Mouse (Mus musculus) midbrain, embryonic 15.5 days (tissue): ENCODE measurements around the gene Pxn. TPM values are rescaled to one million over a fixed set of nuclear protein-coding genes. Genes with fewer than 3 reads are reported as not detected.

ENCODE experiments used
- ATAC-seq: fragments of 200-750 bp; cut with Nextera tagmentation; replicated peaks from 2 replicates; pipeline ENCODE4 v1.8.0; 2017; ENCODE audit warnings: moderate TSS enrichment
- H3K27ac ChIP-seq: fragments of 300-500 bp; sonication (generic); 2 replicates; pipeline ENCODE4 v1.5.1; 2015; ENCODE audit warnings: mild to moderate bottlenecking, inconsistent platforms
- H3K27me3 ChIP-seq: fragments of 300-500 bp; sonication (generic); replicated peaks from 2 replicates; pipeline ENCODE4 v1.6.1; 2015; ENCODE audit warnings: inconsistent platforms
- H3K36me3 ChIP-seq: fragments of 300-500 bp; sonication (generic); replicated peaks from 2 replicates; pipeline ENCODE4 v1.6.1; 2015; ENCODE audit warnings: inconsistent platforms
- H3K4me1 ChIP-seq: fragments of 300-500 bp; sonication (generic); 2 replicates; pipeline ENCODE4 v1.6.1; 2015; ENCODE audit warnings: inconsistent platforms
- H3K4me2 ChIP-seq: fragments of 300-500 bp; sonication (generic); 2 replicates; pipeline ENCODE4 v1.6.1; 2015; ENCODE audit warnings: inconsistent platforms, mild to moderate bottlenecking, moderate library complexity
- H3K4me3 ChIP-seq: fragments of 300-500 bp; sonication (generic); 2 replicates; pipeline ENCODE4 v1.5.1; 2015; ENCODE audit warnings: mild to moderate bottlenecking, inconsistent platforms
- H3K9ac ChIP-seq: fragments of 300-500 bp; sonication (generic); 2 replicates; pipeline ENCODE4 v1.6.1; 2015; ENCODE audit warnings: mild to moderate bottlenecking, inconsistent platforms
- H3K9me3 ChIP-seq: fragments of 300-500 bp; sonication (generic); 2 replicates; pipeline ENCODE4 v1.6.1; 2016; ENCODE audit warnings: inconsistent platforms
- WGBS: fragments of 180-500 bp; shearing (Covaris S2); methylation state at CpG from one replicate; pipeline ENCODE4 v1.1.7; 2015; ENCODE audit warnings: mixed read lengths; 5-methylcytosine and 5-hydroxymethylcytosine counted together
- microRNA-seq: library from miRNA; unstranded; fragments of <30 nt; microRNA quantifications from one replicate; pipeline ENCODE4, GENCODE M21; 2016
- polyA plus RNA-seq: library from polyadenylated mRNA; unstranded; fragments of >200 nt; fragmentation: Nextera tagmentation; extraction: Ambion mirVana; gene quantifications from 2 replicates; pipeline ENCODE4 v1.2.1, GENCODE M21; 2015

Pxn gene
- polyA plus RNA-seq, 1 experiment from 2014 or later = 20.9 TPM

DNA sequence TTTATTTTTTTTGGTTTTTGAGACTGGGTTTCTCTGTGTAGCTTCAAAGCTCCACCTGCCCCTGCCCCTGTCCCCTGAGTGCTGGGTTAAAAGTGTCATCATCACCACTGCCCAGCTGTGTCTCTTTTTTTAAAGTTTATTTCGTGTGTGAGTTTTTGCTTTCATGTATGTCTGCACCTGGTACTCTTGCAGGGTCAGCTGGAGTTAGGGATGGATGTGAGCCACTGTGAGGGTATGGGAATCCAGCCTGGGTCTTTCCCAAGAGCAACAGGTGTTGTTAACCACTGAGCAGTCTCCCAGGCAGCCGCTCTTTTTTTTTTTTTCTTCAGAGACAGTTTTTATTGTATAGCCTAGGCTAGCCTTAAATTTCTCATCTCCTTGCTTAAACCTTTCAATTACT lies 80.3 kb downstream of the Pxn start:
- no peak for ATAC-seq
- Histone ChIP-seq H3K4me2 (no peak overlapping the region), H3K27me3 (no peaks in the 10 kb centered on the region), H3K9ac (no peak overlapping the region), H3K4me3 (no peak overlapping the region), H3K4me1 (no peaks in the 10 kb centered on the region), H3K9me3 (peaks cover 4% of the 10 kb centered on the region), H3K36me3 (peaks cover 79% of the 10 kb centered on the region), H3K27ac (no peak overlapping the region)
- WGBS = 86% methylated on average over 2 of the region's 2 CpGs

GRCm38 (mm10) chr5:115591028-115591427 lies 84.6 kb downstream of the Pxn start:
- no peak overlapping the region for H3K4me3 ChIP-seq
- no peaks in the 10 kb centered on the region for H3K4me1 ChIP-seq
- H3K4me2 ChIP-seq = no peak overlapping the region
- H3K27me3 ChIP-seq = no peaks in the 10 kb centered on the region
- H3K27ac ChIP-seq = no peak overlapping the region
- H3K9me3 ChIP-seq = no peaks in the 10 kb centered on the region
- 86% methylated on average over 11 of the region's 11 CpGs for WGBS
- H3K36me3 ChIP-seq = peaks cover 72% of the 10 kb centered on the region
- no peak overlapping the region for H3K9ac ChIP-seq
- no peak for ATAC-seq

DNA sequence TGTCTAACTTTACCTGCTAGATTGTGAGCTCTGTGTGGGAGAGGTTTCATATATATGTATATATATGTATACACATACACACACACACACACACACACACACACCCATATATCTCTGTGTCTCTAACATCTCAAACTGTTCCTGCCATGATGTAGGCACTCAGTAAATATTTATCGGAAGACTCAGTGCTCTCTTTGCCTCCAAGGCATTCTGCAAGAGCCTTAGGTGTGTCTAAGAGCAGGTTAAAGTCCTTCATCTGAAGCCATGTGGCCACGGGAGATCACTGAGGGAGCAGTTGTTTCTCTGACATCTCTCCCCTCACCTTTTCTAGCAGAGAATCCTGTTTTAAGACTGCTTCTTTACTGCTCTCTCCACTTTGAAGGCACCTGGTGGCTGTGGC lies 85.0 kb downstream of the Pxn start:
- H3K36me3 ChIP-seq = peaks cover 72% of the 10 kb centered on the region
- 98% methylated on average over 2 of the region's 2 CpGs for WGBS

DNA sequence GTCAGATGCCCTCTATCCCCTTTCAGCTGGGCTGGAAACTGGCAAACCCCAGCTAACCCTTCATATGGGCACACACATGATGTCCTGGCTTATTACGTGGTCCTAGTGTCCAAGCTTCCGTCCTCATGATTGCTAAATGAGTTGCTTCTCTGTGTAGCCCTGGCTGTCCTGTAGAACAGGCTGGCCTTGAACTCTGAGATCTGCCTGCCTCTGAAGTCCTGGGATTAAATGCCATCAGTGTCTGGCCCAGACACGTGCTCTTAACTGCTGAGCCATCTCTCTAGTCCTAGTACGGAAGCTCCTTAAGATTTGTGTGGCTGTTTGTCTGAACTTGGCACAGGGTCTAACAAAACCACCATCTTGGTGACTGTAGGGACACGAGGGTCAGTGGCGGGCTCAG lies 97.1 kb downstream of the Pxn start:
- Histone ChIP-seq H3K9me3 (no peaks in the 10 kb centered on the region), H3K4me2 (no peak overlapping the region), H3K9ac (no peak overlapping the region), H3K4me3 (no peak overlapping the region), H3K27me3 (no peaks in the 10 kb centered on the region), H3K27ac (no peak overlapping the region), H3K4me1 (no peaks in the 10 kb centered on the region), H3K36me3 (peaks cover 61% of the 10 kb centered on the region)
- 97% methylated on average over 6 of the region's 6 CpGs for WGBS
- no peak for ATAC-seq

More for the DNA sequence above, 85.0 kb downstream of the Pxn start:
- H3K27me3 ChIP-seq = no peaks in the 10 kb centered on the region
- no peak for ATAC-seq
- no peak overlapping the region for H3K27ac ChIP-seq
- no peak overlapping the region for H3K9ac ChIP-seq
- no peaks in the 10 kb centered on the region for H3K9me3 ChIP-seq
- no peaks in the 10 kb centered on the region for H3K4me1 ChIP-seq
- H3K4me2 ChIP-seq = no peak overlapping the region
- no peak overlapping the region for H3K4me3 ChIP-seq

Small RNAs within 50 kb of the gene (microRNA-seq; reads per million reads assigned to microRNA genes)
- gene Mir7029 = not detected

Other genes starting within 250 kb of the Pxn start
- gene Rnf10, start 233.8 kb upstream of the Pxn start, polyA plus RNA-seq = 202 and 219 TPM in 2 replicates
- gene Coq5, start 227.0 kb upstream of the Pxn start, polyA plus RNA-seq = 57.0 and 57.2 TPM in 2 replicates
- 1,095 and 1,182 TPM in 2 replicates for gene Dynll1, start 205.7 kb upstream of the Pxn start, polyA plus RNA-seq
- 142 and 146 TPM in 2 replicates for gene Srsf9, start 179.5 kb upstream of the Pxn start, polyA plus RNA-seq
- gene Gatc, start 165.5 kb upstream of the Pxn start, polyA plus RNA-seq = 35.6 and 39.4 TPM in 2 replicates
- 49.3 and 49.6 TPM in 2 replicates for gene Triap1, start 165.5 kb upstream of the Pxn start, polyA plus RNA-seq
- 1,062 and 1,092 TPM in 2 replicates for gene Cox6a1, start 157.7 kb upstream of the Pxn start, polyA plus RNA-seq
- gene Msi1, start 77.1 kb upstream of the Pxn start, polyA plus RNA-seq = 65.9 and 66.3 TPM in 2 replicates
- gene Pla2g1b, start 40.4 kb upstream of the Pxn start, polyA plus RNA-seq = not detected in 2 replicates
- gene Sirt4, start 22.0 kb upstream of the Pxn start, polyA plus RNA-seq = 31.6 and 32.6 TPM in 2 replicates
- 811 and 847 TPM in 2 replicates for gene Rplp0, start 52.8 kb downstream of the Pxn start, polyA plus RNA-seq
- 48.3 and 53.4 TPM in 2 replicates for gene Gcn1l1, start 58.6 kb downstream of the Pxn start, polyA plus RNA-seq
- 18.7 and 19.2 TPM in 2 replicates for gene Rab35, start 125.2 kb downstream of the Pxn start, polyA plus RNA-seq
- gene Bicdl1, start 224.9 kb downstream of the Pxn start, polyA plus RNA-seq = 47.2 and 47.5 TPM in 2 replicates